Mouse (Mus musculus) 3134 (cell line): ENCODE results near the gene Pnpo.

Source experiments
- DNase-seq: peaks from one replicate; pipeline ENCODE4 v3.0.0-alpha.2; 2011; ENCODE audit warnings: low spot score; ENCODE audit not compliant: insufficient read length; ENCODE audit errors: extremely low read depth

Pnpo gene

GRCm38 (mm10) chr11:96943746-96944304 lies at the start of gene Pnpo:
Gene Pnpo (minus strand): TSS chr11:96943986.
- peak; percentile 92 for DNase-seq

GRCm38 (mm10) chr11:96992722-96993311 lies 49.0 kb upstream of the Pnpo start:
- DNase-seq = no peak

GRCm38 (mm10) chr11:96991501-96991900 lies 47.7 kb upstream of the Pnpo start:
- no peak for DNase-seq

- peak; percentile 72 for DNase-seq
Observed at GRCm38 (mm10) chr11:96987873-96988655, 44.3 kb upstream of the Pnpo start.

GRCm38 (mm10) chr11:96986463-96986862 lies 42.7 kb upstream of the Pnpo start:
- DNase-seq = no peak

GRCm38 (mm10) chr11:96984903-96985302 lies 41.1 kb upstream of the Pnpo start:
- no peak for DNase-seq

- DNase-seq = no peak
Observed at GRCm38 (mm10) chr11:96982859-96983258, 39.1 kb upstream of the Pnpo start, which contains the start of gene Sp2. Gene Sp2 (minus strand): TSS chr11:96982959.

GRCm38 (mm10) chr11:96982355-96982754 lies 38.6 kb upstream of the Pnpo start:
- peak; percentile 70 for DNase-seq

GRCm38 (mm10) chr11:96981461-96981860 lies 37.7 kb upstream of the Pnpo start:
- no peak for DNase-seq

- DNase-seq = no peak
Observed at GRCm38 (mm10) chr11:96980021-96980420, 36.2 kb upstream of the Pnpo start.

- DNase-seq = no peak
Observed at GRCm38 (mm10) chr11:96979329-96979728, 35.5 kb upstream of the Pnpo start.

- DNase-seq = no peak
Observed at GRCm38 (mm10) chr11:96978401-96979246, 34.8 kb upstream of the Pnpo start.

- peak; percentile 97 for DNase-seq
Observed at GRCm38 (mm10) chr11:96977606-96978400, 34.0 kb upstream of the Pnpo start.

- peak; percentile 91 for DNase-seq
Observed at GRCm38 (mm10) chr11:96976911-96977591, 33.3 kb upstream of the Pnpo start.

- DNase-seq = no peak
Observed at GRCm38 (mm10) chr11:96976379-96976687, 32.5 kb upstream of the Pnpo start.

- DNase-seq = peak; percentile 57
Observed at GRCm38 (mm10) chr11:96975511-96976378, 32.0 kb upstream of the Pnpo start.

- no peak for DNase-seq
Observed at GRCm38 (mm10) chr11:96974813-96975212, 31.0 kb upstream of the Pnpo start.

- no peak for DNase-seq
Observed at GRCm38 (mm10) chr11:96973426-96973964, 29.7 kb upstream of the Pnpo start.

- no peak for DNase-seq
Observed at GRCm38 (mm10) chr11:96972906-96973305, 29.1 kb upstream of the Pnpo start.
